Mouse (Mus musculus): ENCODE data around the gene Btn1a1.

GRCm38 (mm10) chr13:23505662-23506345 is 40.1 kb upstream of the Btn1a1 start:
- no peak for TF ChIP-seq ZNF384 (IDR thresholded peaks at IDR 0.05; ENCODE audit: low read depth, low read length)
- TF ChIP-seq HCFC1 (IDR thresholded peaks at IDR 0.05; ENCODE audit: borderline replicate concordance, insufficient read depth, low read length): no peak
- no peak for TF ChIP-seq MAFK (IDR thresholded peaks at IDR 0.05; ENCODE audit: insufficient read depth, low read depth, low read length)
- TF ChIP-seq ZC3H11A (IDR thresholded peaks at IDR 0.05; ENCODE audit: borderline replicate concordance, low read depth, low read length): no peak
- no peak for TF ChIP-seq CHD2 (IDR thresholded peaks at IDR 0.05; ENCODE audit: low read depth, low read length)
